Mouse (Mus musculus) midbrain, embryonic 15.5 days (tissue): Measurements from ENCODE around the gene Gm45711. TPM values are rescaled to one million over a fixed set of nuclear protein-coding genes. Genes with fewer than 3 reads are reported as not detected.
A peak's percentile ranks its signal among the peaks of the same experiment; 100 is the strongest.
"Not testable (repeated sequence)": the region's sequence is repeated elsewhere in the genome, so short reads cannot be mapped to it uniquely, and the experiment has no call there.

ENCODE experiments used
- ATAC-seq: fragments of 200-750 bp; cut with Nextera tagmentation; replicated peaks from 2 replicates; pipeline ENCODE4 v1.8.0; 2017; ENCODE audit warnings: moderate TSS enrichment
- H3K27ac ChIP-seq: fragments of 300-500 bp; sonication (generic); 2 replicates; pipeline ENCODE4 v1.5.1; 2015; ENCODE audit warnings: mild to moderate bottlenecking, inconsistent platforms
- H3K27me3 ChIP-seq: fragments of 300-500 bp; sonication (generic); replicated peaks from 2 replicates; pipeline ENCODE4 v1.6.1; 2015; ENCODE audit warnings: inconsistent platforms
- H3K36me3 ChIP-seq: fragments of 300-500 bp; sonication (generic); replicated peaks from 2 replicates; pipeline ENCODE4 v1.6.1; 2015; ENCODE audit warnings: inconsistent platforms
- H3K4me1 ChIP-seq: fragments of 300-500 bp; sonication (generic); 2 replicates; pipeline ENCODE4 v1.6.1; 2015; ENCODE audit warnings: inconsistent platforms
- H3K4me2 ChIP-seq: fragments of 300-500 bp; sonication (generic); 2 replicates; pipeline ENCODE4 v1.6.1; 2015; ENCODE audit warnings: inconsistent platforms, mild to moderate bottlenecking, moderate library complexity
- H3K4me3 ChIP-seq: fragments of 300-500 bp; sonication (generic); 2 replicates; pipeline ENCODE4 v1.5.1; 2015; ENCODE audit warnings: mild to moderate bottlenecking, inconsistent platforms
- H3K9ac ChIP-seq: fragments of 300-500 bp; sonication (generic); 2 replicates; pipeline ENCODE4 v1.6.1; 2015; ENCODE audit warnings: mild to moderate bottlenecking, inconsistent platforms
- H3K9me3 ChIP-seq: fragments of 300-500 bp; sonication (generic); 2 replicates; pipeline ENCODE4 v1.6.1; 2016; ENCODE audit warnings: inconsistent platforms
- WGBS: fragments of 180-500 bp; shearing (Covaris S2); methylation state at CpG from one replicate; pipeline ENCODE4 v1.1.7; 2015; ENCODE audit warnings: mixed read lengths; 5-methylcytosine and 5-hydroxymethylcytosine counted together
- polyA plus RNA-seq: library from polyadenylated mRNA; unstranded; fragments of >200 nt; fragmentation: Nextera tagmentation; extraction: Ambion mirVana; gene quantifications from 2 replicates; pipeline ENCODE4 v1.2.1, GENCODE M21; 2015

Gene Gm45711
- not detected in 2 replicates for polyA plus RNA-seq

DNA sequence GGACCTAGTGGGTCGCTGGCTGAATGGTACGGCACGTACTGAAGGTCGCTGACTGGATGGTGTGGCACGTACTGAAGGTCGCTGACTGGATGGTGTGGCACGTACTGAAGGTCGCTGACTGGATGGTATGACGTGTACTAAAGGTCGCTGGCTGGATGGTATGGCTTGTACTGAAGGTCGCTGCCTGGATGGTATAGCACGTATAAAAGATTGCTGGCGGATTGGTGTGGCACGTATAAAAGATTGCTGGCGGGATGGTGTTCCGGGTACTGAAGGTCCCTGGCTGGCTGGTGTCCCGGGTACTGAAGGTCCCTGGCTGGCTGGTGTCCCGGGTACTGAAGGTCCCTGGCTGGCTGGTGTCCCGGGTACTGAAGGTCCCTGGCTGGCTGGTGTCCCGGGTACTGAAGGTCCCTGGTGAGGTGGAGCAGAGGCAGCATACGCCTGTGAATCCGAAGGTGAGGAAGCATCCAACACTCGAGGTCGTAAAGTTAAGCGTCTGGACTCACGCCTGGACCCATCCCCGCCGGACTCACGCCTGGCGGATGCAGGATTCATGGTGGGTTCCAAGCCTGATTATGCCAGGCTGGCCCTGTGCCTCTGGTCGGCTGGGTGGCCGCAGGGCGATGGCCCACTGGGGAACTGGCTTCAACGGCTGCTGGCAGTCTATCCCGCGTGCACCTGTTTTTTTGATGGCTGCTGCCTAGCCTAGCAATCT lies at the start of gene Gm45711, which contains the start of gene Cmtm1:
Gene Gm45711, minus strand, starts transcription at position 641 of the 715 bp plus-strand sequence.
Gene Cmtm1, minus strand, starts transcription at position 705 of the 715 bp plus-strand sequence.
- H3K4me3 ChIP-seq, H3K27me3 ChIP-seq, H3K9ac ChIP-seq, H3K9me3 ChIP-seq, H3K27ac ChIP-seq, H3K36me3 ChIP-seq, ATAC-seq, H3K4me2 ChIP-seq, H3K4me1 ChIP-seq: not testable (repeated sequence)
- 93% methylated on average over 36 of the region's 36 CpGs for WGBS

DNA sequence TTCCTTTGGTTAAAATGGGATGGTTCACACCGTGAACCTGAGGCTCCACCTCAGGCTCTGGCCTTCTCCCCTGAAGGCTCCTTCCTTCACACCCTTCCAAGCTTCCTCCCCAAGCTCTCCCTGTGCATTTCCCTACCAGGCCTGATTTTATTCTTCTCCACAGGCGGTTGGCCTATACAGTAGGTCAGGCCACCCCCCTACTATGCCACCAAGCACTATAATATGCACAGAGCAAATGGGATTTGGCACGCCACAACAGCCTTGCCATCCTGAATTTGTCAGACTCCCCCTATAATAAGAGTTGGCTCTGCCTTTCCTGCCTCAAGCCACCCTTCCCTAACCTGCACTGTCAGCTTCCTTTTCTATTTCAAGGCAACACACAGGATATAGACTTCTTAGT lies 48.8 kb upstream of the Gm45711 start:
- 0 out of 2 replicates have a peak, but pooled peaks have one; percentile 21 for ATAC-seq
- Histone ChIP-seq H3K36me3 (no peaks in the 10 kb centered on the region), H3K9ac (no peak overlapping the region), H3K4me1 (0 out of 2 replicates have a peak, but pooled peaks cover 7% of the 10 kb centered on the region), H3K9me3 (no peaks in the 10 kb centered on the region), H3K27ac (no peak overlapping the region), H3K4me3 (no peak overlapping the region), H3K27me3 (no peaks in the 10 kb centered on the region), H3K4me2 (no peak overlapping the region)
- 50% methylated on average over 3 of the region's 3 CpGs for WGBS

DNA sequence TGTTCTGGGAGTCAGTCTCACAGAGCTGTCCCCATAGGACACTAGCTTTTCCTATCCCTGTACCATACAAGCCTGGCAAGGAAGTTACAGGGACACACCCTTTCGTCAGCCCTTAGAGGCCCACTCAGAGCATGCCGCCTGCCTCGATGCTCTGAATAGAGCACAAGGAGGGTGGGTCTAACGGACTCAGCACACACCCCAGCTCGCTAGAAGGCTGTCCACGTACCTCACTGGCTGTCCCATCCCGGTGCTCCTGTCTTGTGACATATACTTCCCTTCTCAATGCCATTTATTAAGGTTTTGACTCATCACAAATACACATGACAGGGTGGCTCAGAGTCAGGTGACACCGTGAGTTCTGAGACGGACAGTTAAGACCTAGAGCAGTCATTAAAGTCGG lies 44.6 kb upstream of the Gm45711 start:
- no peak for ATAC-seq
- 92% methylated on average over 10 of the region's 10 CpGs for WGBS
- Histone ChIP-seq H3K36me3 (no peaks in the 10 kb centered on the region), H3K4me3 (no peak overlapping the region), H3K9ac (no peak overlapping the region), H3K27ac (no peak overlapping the region), H3K27me3 (no peaks in the 10 kb centered on the region), H3K9me3 (no peaks in the 10 kb centered on the region), H3K4me1 (0 out of 2 replicates have a peak, but pooled peaks cover 12% of the 10 kb centered on the region), H3K4me2 (no peak overlapping the region)

DNA sequence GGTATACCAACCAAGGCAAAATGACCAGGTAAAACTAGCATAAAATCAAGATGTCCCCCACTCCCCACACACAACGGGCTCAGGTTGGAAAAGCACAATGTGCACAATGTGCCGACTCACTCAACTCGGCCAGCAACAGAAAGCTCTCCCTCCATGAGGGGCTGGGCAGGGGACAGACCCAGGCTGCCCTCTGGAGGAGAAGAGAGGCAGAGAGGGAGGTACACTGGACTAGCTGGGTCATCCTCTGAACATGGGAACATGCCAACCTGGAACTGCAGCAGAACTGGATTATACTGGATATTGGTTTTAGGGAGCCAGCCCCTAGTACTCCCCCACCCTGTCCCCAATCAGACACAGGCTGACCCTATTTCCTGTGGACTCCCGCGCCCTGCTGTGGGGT lies 43.3 kb upstream of the Gm45711 start:
- peak; percentile 58; the same call in 1 of the 2 replicates for ATAC-seq
- 58% methylated on average over 5 of the region's 5 CpGs for WGBS
- no peaks in the 10 kb centered on the region for H3K27me3 ChIP-seq
- 0 out of 2 replicates have a peak, but pooled peaks cover 5% of the 10 kb centered on the region for H3K4me1 ChIP-seq
- H3K9ac ChIP-seq, result no peak overlapping the region
- H3K27ac ChIP-seq, result peak overlapping the region; percentile 36; the same call in 1 of the 2 replicates
- H3K36me3 ChIP-seq, result no peaks in the 10 kb centered on the region
- H3K4me3 ChIP-seq, result no peak overlapping the region
- H3K4me2 ChIP-seq, result no peak overlapping the region
- no peaks in the 10 kb centered on the region for H3K9me3 ChIP-seq

DNA sequence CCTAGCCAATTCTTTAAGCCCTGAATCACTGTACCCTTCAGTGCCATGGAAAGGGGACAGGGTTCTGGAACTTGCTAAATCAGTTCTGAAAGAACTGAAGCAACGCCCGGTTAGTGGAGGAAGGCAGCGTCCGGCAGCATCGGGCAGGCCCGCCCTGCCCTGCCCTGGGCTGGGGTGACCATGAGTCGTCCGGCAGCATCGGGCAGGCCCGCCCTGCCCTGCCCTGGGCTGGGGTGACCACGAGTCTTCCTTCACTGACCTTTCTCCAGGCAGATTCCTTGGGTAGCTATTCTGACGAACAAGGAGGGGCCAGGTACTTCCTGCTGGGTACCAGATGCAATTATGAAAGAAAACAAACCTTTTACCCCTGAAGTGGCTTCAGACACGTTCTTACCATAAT lies 40.2 kb upstream of the Gm45711 start:
- Histone ChIP-seq H3K9ac (no peak overlapping the region), H3K4me1 (0 out of 2 replicates have a peak, but pooled peaks cover 5% of the 10 kb centered on the region), H3K27ac (no peak overlapping the region), H3K27me3 (no peaks in the 10 kb centered on the region), H3K4me2 (no peak overlapping the region), H3K9me3 (no peaks in the 10 kb centered on the region), H3K36me3 (no peaks in the 10 kb centered on the region; the same call in 1 of the 2 replicates), H3K4me3 (no peak overlapping the region)
- no peak for ATAC-seq
- 89% methylated on average over 13 of the region's 13 CpGs for WGBS

DNA sequence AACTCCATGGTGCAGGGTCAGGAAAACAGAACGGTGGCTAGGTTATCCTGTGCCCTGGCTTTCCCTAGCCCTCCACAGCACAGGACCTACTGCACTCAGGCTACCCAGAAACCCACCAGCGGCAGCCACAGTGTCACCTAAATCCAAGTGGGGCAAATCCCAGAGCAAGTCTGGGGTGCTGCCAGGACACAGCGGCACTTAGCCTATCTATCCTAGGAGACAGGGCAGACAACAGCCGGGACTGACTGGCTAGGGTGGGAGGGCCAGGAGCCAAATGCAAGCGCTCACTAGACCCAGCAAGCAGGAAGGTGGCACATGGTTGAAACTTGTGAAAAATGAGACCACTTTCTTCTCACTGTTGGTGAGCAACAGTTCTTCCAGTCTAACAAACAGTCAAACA lies 39.1 kb upstream of the Gm45711 start:
- Histone ChIP-seq H3K36me3 (no peaks in the 10 kb centered on the region; the same call in 1 of the 2 replicates), H3K9ac (no peak overlapping the region), H3K27ac (no peak overlapping the region), H3K4me1 (0 out of 2 replicates have a peak, but pooled peaks cover 5% of the 10 kb centered on the region), H3K9me3 (no peaks in the 10 kb centered on the region), H3K4me3 (no peak overlapping the region), H3K27me3 (no peaks in the 10 kb centered on the region), H3K4me2 (no peak overlapping the region)
- WGBS, result 92% methylated on average over 5 of the region's 5 CpGs
- no peak for ATAC-seq

DNA sequence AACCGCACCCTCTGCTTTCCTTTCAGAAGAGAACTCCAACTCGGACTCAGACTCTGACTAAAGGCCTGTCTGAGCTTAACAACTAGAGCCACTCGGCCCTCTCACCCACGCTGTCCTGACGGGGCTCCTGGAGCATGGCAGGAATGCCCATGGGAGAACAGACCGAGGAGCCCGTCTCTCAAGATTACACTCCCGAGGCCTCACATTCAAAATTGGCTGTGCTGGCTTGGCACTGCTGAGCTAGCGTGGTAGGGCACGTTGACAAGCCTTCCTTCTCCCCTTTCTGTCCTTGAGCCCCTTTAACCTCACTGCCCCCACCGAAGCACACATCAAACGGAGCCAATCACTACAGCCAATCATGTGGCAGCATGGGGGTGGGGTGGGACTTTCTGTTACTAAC lies 36.8 kb upstream of the Gm45711 start:
- ATAC-seq, result no peak
- Histone ChIP-seq H3K9ac (no peak overlapping the region), H3K27me3 (no peaks in the 10 kb centered on the region), H3K9me3 (no peaks in the 10 kb centered on the region), H3K36me3 (no peaks in the 10 kb centered on the region; the same call in 1 of the 2 replicates), H3K4me3 (no peak overlapping the region), H3K27ac (no peak overlapping the region), H3K4me2 (no peak overlapping the region), H3K4me1 (no peaks in the 10 kb centered on the region)
- 56% methylated on average over 12 of the region's 12 CpGs for WGBS

DNA sequence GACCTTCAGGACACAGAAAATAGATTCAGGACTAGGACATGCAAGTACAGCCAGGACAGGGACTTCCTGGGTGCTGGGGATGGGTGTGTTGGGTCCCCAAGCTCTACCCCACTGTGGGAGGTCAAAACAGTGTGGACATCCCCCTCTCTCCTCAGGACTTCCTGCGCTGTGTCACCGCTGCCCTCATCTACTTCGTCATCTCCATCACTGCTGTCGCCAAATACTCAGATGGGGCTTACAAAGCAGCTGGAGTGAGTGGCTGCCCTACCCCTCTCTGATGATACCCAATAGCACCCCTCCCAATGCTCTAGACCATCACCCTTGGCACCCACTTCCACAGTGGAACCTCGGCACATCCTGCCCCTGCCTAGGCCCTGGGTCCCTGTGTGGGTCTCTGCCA lies 34.7 kb upstream of the Gm45711 start:
- Histone ChIP-seq H3K36me3 (no peaks in the 10 kb centered on the region; the same call in 1 of the 2 replicates), H3K27me3 (no peaks in the 10 kb centered on the region), H3K27ac (no peak overlapping the region), H3K4me1 (peaks cover 14% of the 10 kb centered on the region), H3K9ac (no peak overlapping the region), H3K4me2 (no peak overlapping the region), H3K4me3 (no peak overlapping the region), H3K9me3 (no peaks in the 10 kb centered on the region)
- no peak for ATAC-seq
- WGBS, result 89% methylated on average over 5 of the region's 5 CpGs

DNA sequence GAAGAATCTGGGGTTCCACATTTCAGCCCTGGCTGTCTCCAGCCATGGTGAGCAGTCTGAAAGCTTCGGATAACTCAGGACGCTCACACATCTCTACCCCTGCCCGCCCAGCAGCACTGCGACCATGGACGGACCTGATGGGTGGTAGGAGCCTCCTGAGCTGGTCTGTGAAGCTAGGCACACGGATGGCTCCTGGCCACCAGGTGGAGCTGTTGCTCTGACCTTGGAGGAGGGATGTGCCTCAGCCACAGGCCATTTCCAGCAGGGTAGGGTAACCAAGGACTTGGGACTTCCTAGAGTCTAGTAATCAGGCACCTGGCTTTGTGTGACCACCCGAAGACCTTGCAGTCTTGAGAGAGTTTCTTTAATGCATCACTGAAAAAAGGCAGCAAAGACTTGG lies 34.1 kb upstream of the Gm45711 start:
- Histone ChIP-seq H3K27ac (no peak overlapping the region), H3K4me1 (peaks cover 17% of the 10 kb centered on the region), H3K9me3 (no peaks in the 10 kb centered on the region), H3K9ac (no peak overlapping the region), H3K36me3 (no peaks in the 10 kb centered on the region; the same call in 1 of the 2 replicates), H3K4me3 (no peak overlapping the region), H3K27me3 (no peaks in the 10 kb centered on the region), H3K4me2 (no peak overlapping the region)
- WGBS, result 11% methylated on average over 7 of the region's 7 CpGs
- ATAC-seq, result peak; percentile 57

DNA sequence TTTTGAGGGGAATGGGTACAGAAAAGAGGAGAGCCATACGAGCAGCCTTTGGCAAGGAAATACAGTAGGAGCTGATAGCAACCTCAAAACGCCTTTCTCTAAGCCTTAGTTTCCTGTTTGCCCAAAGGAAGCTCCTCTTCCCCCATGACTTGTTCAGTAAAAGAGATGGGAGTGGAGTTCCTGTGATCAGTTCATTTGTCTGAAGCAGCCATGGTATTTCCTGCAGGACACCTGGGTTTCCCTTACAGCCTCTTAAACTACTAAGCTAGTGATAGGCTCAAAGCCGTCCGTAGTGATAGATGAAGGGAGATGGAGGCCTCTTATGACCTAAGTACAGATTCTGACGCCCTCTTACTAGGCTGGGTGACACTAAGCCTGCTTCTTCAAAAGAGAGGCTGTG lies 32.5 kb upstream of the Gm45711 start:
- Histone ChIP-seq H3K27me3 (no peaks in the 10 kb centered on the region), H3K27ac (no peak overlapping the region), H3K36me3 (no peaks in the 10 kb centered on the region), H3K9me3 (no peaks in the 10 kb centered on the region), H3K4me1 (peaks cover 17% of the 10 kb centered on the region), H3K9ac (no peak overlapping the region), H3K4me2 (no peak overlapping the region), H3K4me3 (no peak overlapping the region)
- no peak for ATAC-seq
- WGBS, result 84% methylated on average over 5 of the region's 5 CpGs

DNA sequence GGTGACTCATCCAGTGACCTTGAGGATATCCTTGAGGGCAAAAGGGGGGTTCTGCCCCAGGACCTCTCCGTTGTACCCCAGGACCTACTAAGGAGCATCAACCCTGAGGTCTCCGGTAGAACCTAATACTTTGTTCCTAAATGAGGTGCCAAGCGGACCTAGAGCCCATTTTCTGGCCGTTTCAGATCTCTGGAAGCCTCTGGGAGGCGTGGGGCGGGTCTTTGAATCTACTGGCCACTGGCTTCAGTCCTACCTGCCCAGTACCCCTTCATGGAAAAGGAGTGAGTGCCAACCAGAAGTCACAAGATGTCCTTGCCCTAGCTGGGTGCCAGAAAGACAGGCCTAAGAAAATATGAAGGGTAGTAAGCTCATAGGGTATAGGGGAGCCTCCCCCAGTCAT lies 31.8 kb upstream of the Gm45711 start:
- no peaks in the 10 kb centered on the region for H3K27me3 ChIP-seq
- no peak overlapping the region for H3K9ac ChIP-seq
- H3K4me2 ChIP-seq, result peak overlapping the region; percentile 83
- peak overlapping the region; percentile 51; the same call in 1 of the 2 replicates for H3K4me3 ChIP-seq
- 49% methylated on average over 6 of the region's 6 CpGs for WGBS
- no peak overlapping the region for H3K27ac ChIP-seq
- H3K36me3 ChIP-seq, result no peaks in the 10 kb centered on the region
- ATAC-seq, result no peak
- H3K9me3 ChIP-seq, result no peaks in the 10 kb centered on the region
- H3K4me1 ChIP-seq, result peaks cover 17% of the 10 kb centered on the region

DNA sequence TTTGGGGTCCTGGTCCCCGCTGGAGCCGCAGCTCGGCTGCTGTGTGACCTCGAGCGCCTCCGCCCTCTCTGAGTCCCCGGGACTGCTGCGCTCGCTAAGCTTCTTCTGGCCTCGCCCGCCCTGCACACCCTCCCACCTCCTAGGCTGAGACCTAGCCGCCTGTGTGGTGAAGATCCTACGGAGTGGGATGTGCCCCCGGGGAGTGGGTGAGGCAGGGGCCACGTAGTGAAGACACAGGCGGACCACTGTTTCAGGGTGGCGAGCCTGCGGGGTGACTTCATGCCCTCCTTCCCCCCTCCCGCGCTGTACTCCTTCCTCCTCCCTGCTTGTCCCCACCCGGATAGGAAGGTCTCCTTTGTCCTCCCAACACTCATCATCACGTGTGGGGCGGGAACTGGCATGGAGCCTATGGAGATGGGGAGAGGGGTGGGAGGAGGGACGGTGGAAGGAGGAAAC lies 31.3 kb upstream of the Gm45711 start:
- Histone ChIP-seq H3K9ac (peak overlapping the region; percentile 38), H3K27ac (peak overlapping the region; percentile 18; the same call in 1 of the 2 replicates), H3K4me3 (peak overlapping the region; percentile 51), H3K4me1 (peaks cover 17% of the 10 kb centered on the region), H3K4me2 (peak overlapping the region; percentile 83), H3K36me3 (no peaks in the 10 kb centered on the region), H3K9me3 (no peaks in the 10 kb centered on the region), H3K27me3 (no peaks in the 10 kb centered on the region)
- peak; percentile 68 for ATAC-seq
- 1% methylated on average over 24 of the region's 24 CpGs for WGBS
